Mouse (Mus musculus): ENCODE measurements around the gene Pdgfd. TPM values are rescaled to one million over a fixed set of nuclear protein-coding genes. Genes with fewer than 3 reads are reported as not detected.
"Not testable (repeated sequence)": the region's sequence is repeated elsewhere in the genome, so short reads cannot be mapped to it uniquely, and the experiment has no call there.

The Pdgfd gene
- polyA plus RNA-seq (2011; ENCODE audit: insufficient read length, low read depth, missing spikeins): 20.3 and 20.4 TPM in 2 replicates

DNA sequence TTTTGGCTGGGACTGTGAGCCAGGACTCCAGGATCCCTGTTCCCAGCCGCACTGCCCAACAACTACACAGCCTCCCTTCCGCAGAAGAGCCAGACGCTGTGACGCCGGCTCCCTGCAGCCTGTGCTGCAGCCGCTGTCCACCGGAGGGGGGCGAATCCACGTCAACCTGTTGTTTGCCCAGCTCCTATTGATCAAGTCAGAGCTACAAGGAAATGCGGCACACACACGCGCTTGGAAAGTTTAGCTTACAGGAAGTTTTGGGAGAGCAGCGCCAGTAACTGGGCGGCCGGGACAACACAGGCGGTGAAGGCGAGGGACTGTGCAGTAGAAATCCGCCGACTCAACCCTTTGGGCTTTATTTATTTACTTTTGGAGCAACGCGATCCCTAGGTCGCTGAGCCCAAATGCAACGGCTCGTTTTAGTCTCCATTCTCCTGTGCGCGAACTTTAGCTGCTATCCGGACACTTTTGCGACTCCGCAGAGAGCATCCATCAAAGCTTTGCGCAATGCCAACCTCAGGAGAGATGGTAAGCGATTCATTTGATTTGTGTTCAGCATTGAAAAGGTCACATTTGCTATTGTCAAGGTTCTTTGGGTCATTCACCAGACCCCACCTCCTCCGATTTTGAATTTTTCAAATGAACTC lies at the start of gene Pdgfd:
Pdgfd (plus strand) TSS at position 194 of the 647 bp plus-strand sequence.
- TF ChIP-seq CTCF (IDR thresholded peaks at IDR 0.05; ENCODE audit: borderline replicate concordance, insufficient read depth, low read length) (peak; percentile 59; the same call in 1 of the 2 replicates), POLR2A (IDR thresholded peaks at IDR 0.05; ENCODE audit: low read depth, low read length) (0 out of 2 replicates have a peak, but pooled peaks have one; percentile 18)
- no peak within 1 kb of the TSS for H3K27ac ChIP-seq (ENCODE audit: insufficient read depth, low read length)

DNA sequence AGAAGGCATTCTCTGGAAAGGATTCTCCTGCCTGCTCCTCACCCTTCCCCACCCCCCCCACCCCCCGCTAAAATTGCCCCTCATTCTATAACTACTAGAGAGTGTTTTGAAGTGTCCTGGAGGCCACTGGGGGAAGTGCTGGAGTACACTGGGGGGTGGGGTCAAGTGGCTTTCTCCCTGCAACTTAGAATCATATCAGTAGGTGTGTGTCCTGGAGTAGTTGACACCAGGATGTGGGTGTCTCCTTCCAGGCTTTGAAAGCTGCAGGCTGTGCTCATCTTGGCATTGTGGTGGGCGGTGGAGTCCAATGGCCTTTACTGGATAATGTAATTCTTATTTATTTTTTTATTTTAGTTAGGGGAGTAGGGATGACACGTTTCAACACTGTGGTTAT lies 651 bp downstream of the Pdgfd start:
- Histone ChIP-seq H3K27ac (ENCODE audit: insufficient read depth, low read length) (no peak overlapping the region), H3K4me3 (ENCODE audit: insufficient read depth, low read length) (peak overlapping the region; percentile 61)
- TF ChIP-seq CTCF (IDR thresholded peaks at IDR 0.05; ENCODE audit: borderline replicate concordance, insufficient read depth, low read length) (no peak), POLR2A (IDR thresholded peaks at IDR 0.05; ENCODE audit: low read depth, low read length) (no peak)

More for the DNA sequence above, at the start of gene Pdgfd:
- peak within 1 kb of the TSS; percentile 61 for H3K4me3 ChIP-seq (ENCODE audit: insufficient read depth, low read length)
- peaks cover 2% of the 10 kb centered on the region for H3K4me1 ChIP-seq (ENCODE audit: control insufficient read depth, insufficient read depth, low read length)

DNA sequence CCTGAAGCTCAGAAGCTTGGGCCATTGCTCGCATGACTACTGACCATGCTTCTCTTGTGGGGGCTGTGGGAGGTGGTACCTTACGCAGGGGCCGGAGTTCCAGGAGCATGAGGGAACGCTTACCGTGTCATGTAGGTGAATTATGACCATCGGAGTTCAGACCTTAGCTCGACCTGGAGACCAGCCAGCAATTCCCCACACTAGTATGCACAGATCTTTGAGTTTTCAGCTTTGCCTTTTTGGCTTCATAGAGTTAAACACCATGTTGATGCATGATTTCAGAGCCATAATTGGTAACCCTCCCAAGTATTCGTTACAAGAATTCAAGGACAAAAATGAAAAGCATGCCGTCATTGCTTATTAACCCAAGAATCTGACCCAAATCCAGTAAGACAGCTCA lies 2.6 kb downstream of the Pdgfd start:
- no peak overlapping the region for H3K4me3 ChIP-seq (ENCODE audit: insufficient read depth, low read length)
- TF ChIP-seq POLR2A (IDR thresholded peaks at IDR 0.05; ENCODE audit: low read depth, low read length) (no peak), CTCF (IDR thresholded peaks at IDR 0.05; ENCODE audit: borderline replicate concordance, insufficient read depth, low read length) (no peak)
- H3K27ac ChIP-seq (ENCODE audit: insufficient read depth, low read length): 0 out of 2 replicates have a peak overlapping the region, but pooled peaks have one; percentile 8

More for the DNA sequence above, 651 bp downstream of the Pdgfd start:
- peaks cover 2% of the 10 kb centered on the region for H3K4me1 ChIP-seq (ENCODE audit: control insufficient read depth, insufficient read depth, low read length)

DNA sequence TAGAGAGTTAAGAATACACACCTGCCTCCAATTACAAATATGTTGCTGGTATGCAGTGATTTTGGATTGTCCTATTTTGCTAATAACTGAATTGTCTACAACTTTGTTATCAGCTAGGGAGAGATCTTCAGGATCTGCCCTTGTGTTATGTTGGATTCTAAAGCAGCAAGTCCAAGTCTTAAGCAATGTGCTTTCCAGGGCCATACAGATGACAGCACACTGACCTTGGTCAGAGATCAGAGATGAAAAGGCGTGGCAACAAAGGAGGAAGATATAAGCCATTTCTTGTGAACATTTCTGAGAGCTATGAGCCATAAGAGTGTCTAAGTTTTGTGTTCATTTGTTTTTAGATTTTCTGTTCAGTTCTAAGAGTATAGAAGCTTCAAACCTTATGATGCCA lies 4.9 kb downstream of the Pdgfd start:
- Histone ChIP-seq H3K4me3 (ENCODE audit: insufficient read depth, low read length) (no peak overlapping the region), H3K27ac (ENCODE audit: insufficient read depth, low read length) (no peak overlapping the region), H3K4me1 (ENCODE audit: control insufficient read depth, insufficient read depth, low read length) (peaks cover 2% of the 10 kb centered on the region)
- TF ChIP-seq POLR2A (IDR thresholded peaks at IDR 0.05; ENCODE audit: low read depth, low read length): no peak
- no peak for TF ChIP-seq CTCF (IDR thresholded peaks at IDR 0.05; ENCODE audit: borderline replicate concordance, insufficient read depth, low read length)

More for the DNA sequence above, 2.6 kb downstream of the Pdgfd start:
- H3K4me1 ChIP-seq (ENCODE audit: control insufficient read depth, insufficient read depth, low read length): peaks cover 2% of the 10 kb centered on the region

DNA sequence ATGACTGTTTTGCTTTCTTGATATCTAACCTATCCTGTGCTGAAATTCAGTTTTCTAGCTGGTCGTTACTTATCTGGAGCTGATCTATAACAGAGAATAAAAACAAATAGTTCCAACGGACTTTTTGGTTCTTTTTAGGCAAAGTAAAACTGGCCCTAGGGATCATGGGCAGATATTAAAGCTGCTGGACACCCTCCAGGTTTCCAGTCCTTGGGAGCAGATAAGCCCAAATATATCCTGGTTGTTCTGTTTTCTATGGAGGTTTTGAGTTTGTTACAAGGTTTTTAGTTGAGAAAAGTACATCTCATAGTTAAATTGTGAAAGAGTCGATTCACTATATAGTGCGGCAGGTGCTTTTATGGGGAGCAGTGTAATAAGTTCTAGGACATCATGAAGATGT lies 7.3 kb downstream of the Pdgfd start:
- Histone ChIP-seq H3K4me1 (ENCODE audit: control insufficient read depth, insufficient read depth, low read length) (no peaks in the 10 kb centered on the region), H3K27ac (ENCODE audit: insufficient read depth, low read length) (no peak overlapping the region), H3K4me3 (ENCODE audit: insufficient read depth, low read length) (no peak overlapping the region)
- no peak for TF ChIP-seq CTCF (IDR thresholded peaks at IDR 0.05; ENCODE audit: borderline replicate concordance, insufficient read depth, low read length)
- TF ChIP-seq POLR2A (IDR thresholded peaks at IDR 0.05; ENCODE audit: low read depth, low read length): no peak

DNA sequence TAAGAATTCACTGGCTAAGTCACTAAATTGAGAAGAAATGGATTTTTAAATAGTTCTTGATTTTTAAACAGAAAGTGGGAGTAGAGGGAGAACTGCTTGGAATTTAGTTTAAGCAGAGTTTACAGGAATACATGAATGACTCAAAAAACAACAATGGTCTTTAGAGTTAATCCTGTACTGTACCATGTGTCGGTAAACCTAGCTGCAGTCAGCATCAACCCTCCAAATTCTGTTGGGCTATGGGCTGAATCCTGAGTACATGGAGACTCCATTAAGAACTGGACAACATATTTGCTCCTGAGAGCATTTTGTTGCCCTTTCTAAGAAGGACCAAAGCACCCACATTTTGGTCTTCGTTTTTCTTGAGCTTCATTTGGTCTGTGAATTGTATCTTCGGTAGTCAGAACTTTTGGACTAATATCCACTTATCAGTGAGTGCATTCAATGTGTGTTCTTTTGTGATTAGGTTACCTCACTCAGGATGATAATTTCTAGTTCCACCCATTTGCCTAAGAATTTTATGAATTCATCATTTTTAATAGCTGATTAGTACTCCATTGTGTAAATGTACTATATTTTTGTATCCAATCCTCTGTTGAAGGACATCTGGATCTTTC lies 14.0 kb downstream of the Pdgfd start:
- no peak overlapping the region for H3K27ac ChIP-seq (ENCODE audit: insufficient read depth, low read length)
- no peak overlapping the region for H3K4me3 ChIP-seq (ENCODE audit: insufficient read depth, low read length)
- TF ChIP-seq CTCF (IDR thresholded peaks at IDR 0.05; ENCODE audit: borderline replicate concordance, insufficient read depth, low read length) (no peak), POLR2A (IDR thresholded peaks at IDR 0.05; ENCODE audit: low read depth, low read length) (no peak)
- no peaks in the 10 kb centered on the region for H3K4me1 ChIP-seq (ENCODE audit: control insufficient read depth, insufficient read depth, low read length)

DNA sequence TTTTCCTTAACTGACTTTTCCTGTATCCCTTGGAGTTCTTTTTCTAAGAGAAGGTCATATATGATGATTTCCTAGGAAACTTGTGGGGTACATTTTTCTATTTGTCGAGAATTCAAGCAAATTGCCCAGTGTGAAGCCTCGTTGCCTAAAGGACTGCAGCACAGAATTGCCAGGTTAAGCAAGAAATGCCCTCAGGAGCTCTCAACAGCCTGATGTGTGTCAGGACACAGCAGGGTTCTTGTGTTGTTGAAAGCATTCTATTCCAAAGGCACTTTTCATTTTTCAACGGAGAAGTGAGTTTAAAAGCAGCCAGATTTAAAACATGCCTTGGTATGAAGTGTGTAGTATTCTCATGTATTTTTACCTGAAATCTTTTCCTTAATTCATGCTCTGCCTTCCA lies 19.6 kb downstream of the Pdgfd start:
- no peaks in the 10 kb centered on the region for H3K4me1 ChIP-seq (ENCODE audit: control insufficient read depth, insufficient read depth, low read length)
- TF ChIP-seq POLR2A (IDR thresholded peaks at IDR 0.05; ENCODE audit: low read depth, low read length) (no peak), CTCF (IDR thresholded peaks at IDR 0.05; ENCODE audit: borderline replicate concordance, insufficient read depth, low read length) (no peak)
- no peak overlapping the region for H3K27ac ChIP-seq (ENCODE audit: insufficient read depth, low read length)
- H3K4me3 ChIP-seq (ENCODE audit: insufficient read depth, low read length): no peak overlapping the region

DNA sequence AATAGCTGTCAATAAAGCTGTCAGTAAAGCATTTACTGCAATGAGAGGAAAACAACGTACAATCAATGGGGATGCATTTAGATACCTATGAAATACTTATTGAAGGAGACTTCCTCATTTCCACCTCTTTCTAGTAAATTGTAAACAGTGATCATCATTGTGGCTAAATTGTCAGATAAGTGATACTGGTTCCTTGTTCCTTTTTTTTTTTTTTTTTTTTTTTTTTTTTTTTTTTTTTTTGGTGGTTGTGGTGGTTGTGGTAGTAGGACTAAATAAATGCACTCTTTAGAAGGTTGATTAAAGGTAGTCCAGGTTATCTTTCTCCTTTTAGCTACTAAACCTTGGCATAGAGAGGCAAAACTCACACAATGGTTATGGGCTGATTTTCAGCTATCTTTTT lies 25.0 kb downstream of the Pdgfd start:
- Histone ChIP-seq H3K27ac (ENCODE audit: insufficient read depth, low read length) (no peak overlapping the region), H3K4me1 (ENCODE audit: control insufficient read depth, insufficient read depth, low read length) (no peaks in the 10 kb centered on the region), H3K4me3 (ENCODE audit: insufficient read depth, low read length) (no peak overlapping the region)
- no peak for TF ChIP-seq CTCF (IDR thresholded peaks at IDR 0.05; ENCODE audit: borderline replicate concordance, insufficient read depth, low read length)
- no peak for TF ChIP-seq POLR2A (IDR thresholded peaks at IDR 0.05; ENCODE audit: low read depth, low read length)

DNA sequence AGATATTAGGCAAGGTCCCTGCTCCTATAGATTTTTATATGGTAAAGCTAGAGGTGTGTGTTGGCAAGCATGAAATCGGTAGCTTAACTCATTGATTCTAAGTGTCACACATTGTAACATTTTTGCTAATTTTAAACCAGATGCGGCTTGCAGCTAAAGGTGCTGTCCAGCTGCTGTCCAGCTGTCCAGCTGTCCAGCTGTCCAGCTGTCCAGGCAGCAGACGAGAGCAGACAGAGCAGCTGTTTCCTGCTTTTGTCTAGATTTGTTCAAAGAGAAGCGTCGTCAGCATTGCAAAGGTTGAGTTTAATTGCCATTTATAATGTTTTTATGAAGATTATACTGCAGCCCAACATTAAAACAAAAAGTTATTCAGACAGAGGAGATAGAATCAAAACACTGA lies 44.5 kb downstream of the Pdgfd start:
- H3K4me1 ChIP-seq (ENCODE audit: control insufficient read depth, insufficient read depth, low read length): no peaks in the 10 kb centered on the region
- no peak overlapping the region for H3K27ac ChIP-seq (ENCODE audit: insufficient read depth, low read length)
- TF ChIP-seq CTCF (IDR thresholded peaks at IDR 0.05; ENCODE audit: borderline replicate concordance, insufficient read depth, low read length) (no peak), POLR2A (IDR thresholded peaks at IDR 0.05; ENCODE audit: low read depth, low read length) (no peak)
- no peak overlapping the region for H3K4me3 ChIP-seq (ENCODE audit: insufficient read depth, low read length)

DNA sequence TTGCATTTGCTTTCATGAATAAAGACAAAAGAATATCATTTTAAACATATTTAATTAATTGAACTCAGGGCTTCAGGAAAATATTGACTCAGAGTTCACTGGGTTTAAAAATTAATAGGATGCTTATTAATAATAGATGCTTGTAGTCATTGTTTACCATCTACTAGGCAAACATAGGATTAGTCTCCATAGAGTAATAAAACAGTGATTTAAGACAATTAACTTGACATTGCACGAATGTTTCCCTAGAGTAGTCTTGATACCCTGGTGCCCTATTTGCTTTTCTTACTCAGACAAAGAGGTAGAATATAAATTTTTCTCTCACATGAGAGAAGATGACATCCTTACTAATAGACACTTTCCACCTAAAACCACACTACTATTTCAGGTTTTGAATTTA lies 49.1 kb downstream of the Pdgfd start:
- no peak overlapping the region for H3K4me3 ChIP-seq (ENCODE audit: insufficient read depth, low read length)
- H3K4me1 ChIP-seq (ENCODE audit: control insufficient read depth, insufficient read depth, low read length): no peaks in the 10 kb centered on the region
- H3K27ac ChIP-seq (ENCODE audit: insufficient read depth, low read length): no peak overlapping the region
- TF ChIP-seq CTCF (IDR thresholded peaks at IDR 0.05; ENCODE audit: borderline replicate concordance, insufficient read depth, low read length) (no peak), POLR2A (IDR thresholded peaks at IDR 0.05; ENCODE audit: low read depth, low read length) (no peak)

DNA sequence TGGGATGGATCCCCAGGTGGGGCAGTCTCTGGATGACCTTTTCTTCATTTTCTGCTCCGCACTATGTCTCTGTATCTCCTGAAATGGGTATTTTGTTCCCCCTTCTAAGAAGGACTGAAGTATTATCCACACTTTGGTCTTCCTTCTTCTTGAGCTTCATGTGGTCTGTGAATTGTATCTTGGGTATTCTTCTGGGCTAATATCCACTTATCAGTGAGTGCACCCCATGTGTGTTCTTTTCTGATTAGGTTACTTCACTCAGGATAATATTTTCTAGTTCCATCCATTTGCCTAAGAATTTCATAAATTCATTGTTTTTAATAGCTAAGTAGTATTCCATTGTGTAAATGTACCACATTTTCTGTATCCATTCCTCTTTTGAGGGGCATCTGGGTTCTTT lies 67.6 kb downstream of the Pdgfd start:
- H3K4me3 ChIP-seq (ENCODE audit: insufficient read depth, low read length); H3K27ac ChIP-seq (ENCODE audit: insufficient read depth, low read length); H3K4me1 ChIP-seq (ENCODE audit: control insufficient read depth, insufficient read depth, low read length): not testable (repeated sequence)

Measured in embryonic fibroblast, embryonic 13.5 days (primary cell).